Mouse (Mus musculus): ENCODE measurements around the gene Gbx2.

DNA sequence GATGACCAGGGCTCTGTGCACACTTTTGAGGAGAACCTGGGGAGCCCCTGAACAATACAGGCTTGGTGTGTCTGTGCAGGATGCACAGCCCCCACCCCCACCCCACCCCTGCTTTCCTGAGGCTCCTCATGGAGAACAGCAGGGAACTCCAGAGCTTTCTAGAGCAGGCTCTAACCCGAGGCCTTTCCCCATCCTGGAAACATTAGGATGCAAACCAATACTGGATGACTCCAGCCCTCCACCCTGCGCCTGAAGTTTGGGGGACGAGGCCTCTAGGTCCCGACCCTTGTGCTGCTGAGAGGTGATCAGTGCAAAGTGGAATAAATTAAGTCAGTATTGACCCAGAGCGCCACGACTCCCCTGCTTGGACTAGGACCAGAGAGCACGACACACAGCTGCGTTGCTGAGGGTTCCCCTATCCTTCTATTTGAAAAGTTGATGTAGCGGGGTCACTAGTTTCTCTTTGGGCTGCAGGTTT is 4.4 kb downstream of the Gbx2 start:
- no peak for TF ChIP-seq CTCF (IDR thresholded peaks at IDR 0.05; ENCODE audit: insufficient read depth, low read length)
- no peak for TF ChIP-seq POLR2A (IDR thresholded peaks at IDR 0.05; ENCODE audit: borderline replicate concordance, extremely low read depth, low read depth, low read length)
